Mouse (Mus musculus): ENCODE measurements around the gene Eprs. TPM values are rescaled to one million over a fixed set of nuclear protein-coding genes. Genes with fewer than 3 reads are reported as not detected.

The Eprs gene
- polyA plus RNA-seq, 1 experiment from 2014 or later = 144 TPM

DNA sequence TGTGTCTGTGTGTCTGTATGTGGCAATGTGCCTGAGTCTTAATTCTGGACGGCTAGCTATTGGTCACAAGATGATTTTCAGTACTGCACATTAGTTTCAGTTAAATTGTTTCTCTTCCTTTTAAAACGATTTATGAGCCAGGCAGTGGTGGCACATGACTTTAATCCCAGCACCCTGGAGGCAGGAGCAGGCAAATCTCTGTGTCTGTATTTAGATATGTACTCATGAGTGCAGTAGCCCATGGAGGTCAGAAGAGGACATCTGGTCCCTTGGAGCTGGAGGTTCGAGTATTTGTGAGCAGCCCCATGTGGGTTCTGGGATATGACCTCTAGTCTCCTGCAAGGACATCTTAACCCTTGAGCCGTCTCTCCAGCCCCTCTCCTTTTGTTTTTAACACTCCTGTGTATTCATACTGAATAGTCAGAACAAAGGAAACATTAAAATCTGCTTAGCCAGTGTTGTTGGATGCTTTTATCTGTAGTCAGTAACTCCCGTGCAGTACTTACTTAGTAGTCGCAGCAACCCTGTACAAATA, 27.5 kb upstream of the Eprs start:
- no peaks in the 10 kb centered on the region for H3K9me3 ChIP-seq (replicated peaks)
- H3K4me3 ChIP-seq (replicated peaks) = no peak overlapping the region
- peaks cover 9% of the 10 kb centered on the region for H3K4me1 ChIP-seq
- no peak overlapping the region for H3K4me2 ChIP-seq (replicated peaks)
- no peaks in the 10 kb centered on the region for H3K27me3 ChIP-seq
- ATAC-seq (ENCODE audit: insufficient number of reproducible peaks, low FRiP score, low TSS enrichment, low read depth) = no peak
- H3K27ac ChIP-seq (replicated peaks) = no peak overlapping the region
- H3K36me3 ChIP-seq = peaks cover 15% of the 10 kb centered on the region
- no peak overlapping the region for H3K9ac ChIP-seq
- 78% methylated on average over 6 of the region's 6 CpGs for WGBS

DNA sequence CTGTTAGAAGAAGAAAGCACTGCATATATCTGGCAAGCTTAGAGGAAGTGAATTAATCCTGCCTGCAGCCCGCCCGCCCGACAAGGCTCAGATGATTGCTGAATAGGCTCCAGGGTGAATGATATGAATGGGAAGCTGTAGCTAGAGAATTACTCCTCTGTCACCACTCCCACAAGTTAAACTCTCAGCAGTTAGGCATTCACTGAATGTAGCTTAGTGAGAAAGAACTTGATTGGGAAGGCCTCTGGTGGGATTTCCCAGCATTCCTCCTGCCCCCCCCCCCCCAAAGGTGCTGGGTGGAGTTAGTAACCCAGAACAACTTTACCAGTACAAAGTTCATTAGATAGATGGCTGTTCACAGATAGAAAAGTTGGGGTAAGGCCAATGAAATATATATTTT, 26.3 kb upstream of the Eprs start:
- WGBS = 57% methylated on average over 3 of the region's 3 CpGs
- H3K27me3 ChIP-seq = no peaks in the 10 kb centered on the region
- H3K9me3 ChIP-seq (replicated peaks) = no peaks in the 10 kb centered on the region
- H3K4me1 ChIP-seq = peaks cover 9% of the 10 kb centered on the region
- H3K36me3 ChIP-seq = peaks cover 24% of the 10 kb centered on the region
- no peak for ATAC-seq (ENCODE audit: insufficient number of reproducible peaks, low FRiP score, low TSS enrichment, low read depth)
- H3K4me3 ChIP-seq (replicated peaks) = no peak overlapping the region
- no peak overlapping the region for H3K4me2 ChIP-seq (replicated peaks)
- no peak overlapping the region for H3K9ac ChIP-seq
- H3K27ac ChIP-seq (replicated peaks) = no peak overlapping the region

DNA sequence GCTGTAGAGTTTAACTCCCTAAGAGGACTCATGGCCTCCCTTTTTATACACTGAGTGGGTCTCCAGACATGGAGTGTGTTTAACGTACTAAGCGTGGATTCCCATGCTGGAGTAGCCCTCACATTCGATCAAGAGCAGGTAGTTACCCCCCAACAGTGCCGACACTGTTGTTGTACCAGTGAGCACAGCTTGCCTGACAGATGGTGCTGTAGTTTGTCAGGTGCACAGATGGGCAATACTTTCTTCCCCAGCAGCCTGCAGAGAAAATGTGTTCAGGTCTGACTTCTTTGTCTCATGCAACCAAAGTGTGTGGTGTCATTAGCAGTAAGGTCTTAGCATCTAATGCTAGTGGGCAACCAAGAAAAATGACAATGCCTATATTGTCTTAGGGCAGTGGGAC, 20.4 kb upstream of the Eprs start:
- 96% methylated on average over 4 of the region's 4 CpGs for WGBS
- H3K4me2 ChIP-seq (replicated peaks) = no peak overlapping the region
- no peak overlapping the region for H3K27ac ChIP-seq (replicated peaks)
- no peaks in the 10 kb centered on the region for H3K4me1 ChIP-seq
- H3K9ac ChIP-seq = no peak overlapping the region
- H3K4me3 ChIP-seq (replicated peaks) = no peak overlapping the region
- no peak for ATAC-seq (ENCODE audit: insufficient number of reproducible peaks, low FRiP score, low TSS enrichment, low read depth)
- peaks cover 77% of the 10 kb centered on the region for H3K36me3 ChIP-seq
- no peaks in the 10 kb centered on the region for H3K9me3 ChIP-seq (replicated peaks)
- no peaks in the 10 kb centered on the region for H3K27me3 ChIP-seq

DNA sequence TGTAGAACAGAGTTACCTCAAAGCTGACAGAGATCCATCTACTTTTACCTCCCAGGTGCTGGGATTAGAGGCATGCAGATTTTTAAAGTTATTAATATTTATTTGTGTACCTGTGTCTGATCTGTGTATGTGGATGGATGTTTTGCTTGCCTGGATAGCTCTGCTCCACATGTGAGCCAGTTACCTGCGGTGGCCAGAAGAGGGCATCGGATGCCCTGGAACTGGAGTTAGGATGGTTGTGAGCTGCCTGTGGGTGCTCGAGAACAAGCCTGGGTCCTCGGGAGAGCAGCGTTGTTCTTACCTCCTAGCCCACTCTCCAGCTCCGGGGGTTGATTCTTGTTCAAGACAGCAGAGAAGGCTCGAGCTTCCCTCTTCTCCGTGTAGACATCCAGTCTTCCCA, 19.4 kb upstream of the Eprs start:
- Histone ChIP-seq H3K4me2 (replicated peaks) (no peak overlapping the region), H3K27me3 (no peaks in the 10 kb centered on the region), H3K9me3 (replicated peaks) (no peaks in the 10 kb centered on the region), H3K4me1 (no peaks in the 10 kb centered on the region), H3K9ac (no peak overlapping the region), H3K36me3 (peaks cover 84% of the 10 kb centered on the region), H3K27ac (replicated peaks) (no peak overlapping the region), H3K4me3 (replicated peaks) (no peak overlapping the region)
- 87% methylated on average over 8 of the region's 8 CpGs for WGBS
- no peak for ATAC-seq (ENCODE audit: insufficient number of reproducible peaks, low FRiP score, low TSS enrichment, low read depth)

DNA sequence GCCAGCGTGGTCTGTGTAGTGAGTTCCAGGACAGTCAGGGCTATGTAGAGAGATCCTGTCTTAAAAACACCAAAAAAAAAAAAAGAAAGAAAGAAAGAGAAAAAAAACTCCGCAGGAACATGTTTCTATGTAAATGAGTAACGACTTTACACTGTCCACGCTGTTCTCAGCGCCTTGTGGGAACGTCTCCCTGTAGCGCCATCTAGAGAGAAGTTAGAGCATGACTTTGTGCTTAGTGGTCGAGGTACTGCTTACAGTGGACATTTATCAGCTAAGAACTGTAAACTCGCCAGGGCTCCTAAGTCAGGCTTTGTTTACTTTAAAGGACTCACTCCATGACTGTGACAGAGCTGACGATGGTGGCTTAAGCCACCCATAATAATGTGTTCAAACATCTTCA, 16.7 kb upstream of the Eprs start:
- peaks cover 92% of the 10 kb centered on the region for H3K36me3 ChIP-seq
- no peak overlapping the region for H3K4me2 ChIP-seq (replicated peaks)
- H3K27ac ChIP-seq (replicated peaks) = no peak overlapping the region
- WGBS = 75% methylated on average over 10 of the region's 10 CpGs
- H3K4me1 ChIP-seq = no peaks in the 10 kb centered on the region
- ATAC-seq (ENCODE audit: insufficient number of reproducible peaks, low FRiP score, low TSS enrichment, low read depth) = no peak
- H3K9me3 ChIP-seq (replicated peaks) = no peaks in the 10 kb centered on the region
- no peak overlapping the region for H3K9ac ChIP-seq
- H3K27me3 ChIP-seq = no peaks in the 10 kb centered on the region
- no peak overlapping the region for H3K4me3 ChIP-seq (replicated peaks)

DNA sequence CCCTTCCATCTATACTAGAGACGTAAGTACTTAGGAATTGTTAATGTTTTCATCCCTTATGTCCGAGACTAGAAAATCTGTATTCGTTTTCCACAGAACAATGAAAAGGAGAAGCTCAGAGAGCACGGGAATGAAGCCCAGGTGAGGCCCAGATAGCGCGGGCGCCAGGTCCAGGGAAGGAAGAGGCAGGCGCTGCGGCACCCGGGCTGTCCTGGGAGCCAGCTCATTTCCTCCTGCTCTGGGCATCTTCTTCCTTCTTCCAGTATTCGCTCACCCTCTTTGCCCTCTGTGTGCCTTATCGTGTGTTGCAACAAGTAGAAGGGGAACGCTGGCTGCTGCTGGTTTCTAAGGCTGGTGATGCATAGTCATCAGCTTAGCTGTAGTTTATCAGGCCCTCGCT, 13.1 kb upstream of the Eprs start:
- H3K27ac ChIP-seq (replicated peaks) = no peak overlapping the region
- H3K4me1 ChIP-seq = no peaks in the 10 kb centered on the region
- ATAC-seq (ENCODE audit: insufficient number of reproducible peaks, low FRiP score, low TSS enrichment, low read depth) = no peak
- no peak overlapping the region for H3K4me3 ChIP-seq (replicated peaks)
- H3K36me3 ChIP-seq = peaks cover 83% of the 10 kb centered on the region
- no peaks in the 10 kb centered on the region for H3K27me3 ChIP-seq
- H3K4me2 ChIP-seq (replicated peaks) = no peak overlapping the region
- H3K9ac ChIP-seq = no peak overlapping the region
- no peaks in the 10 kb centered on the region for H3K9me3 ChIP-seq (replicated peaks)
- 95% methylated on average over 14 of the region's 14 CpGs for WGBS

DNA sequence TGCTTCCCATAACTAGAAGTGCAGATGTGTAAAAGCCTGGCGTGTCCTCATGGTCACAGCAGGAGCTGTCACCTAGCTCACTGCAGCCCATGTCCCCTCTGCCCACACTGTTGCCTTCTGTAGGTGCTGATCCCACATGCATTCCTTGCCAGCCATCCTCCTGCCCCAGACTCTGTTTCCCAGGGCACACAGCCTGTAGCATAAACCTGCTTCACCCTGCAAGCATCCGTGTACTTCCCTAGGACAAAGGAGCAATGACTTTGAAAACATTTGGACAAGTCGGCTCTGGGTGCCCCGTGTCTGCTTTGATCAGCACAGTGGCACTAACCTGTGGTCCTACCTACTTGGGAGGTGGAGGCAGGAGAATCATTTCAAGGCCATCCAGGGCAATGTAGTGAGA, 12.2 kb upstream of the Eprs start:
- Histone ChIP-seq H3K36me3 (peaks cover 74% of the 10 kb centered on the region), H3K27me3 (no peaks in the 10 kb centered on the region), H3K27ac (replicated peaks) (no peak overlapping the region), H3K4me2 (replicated peaks) (no peak overlapping the region), H3K4me3 (replicated peaks) (no peak overlapping the region), H3K9ac (no peak overlapping the region), H3K4me1 (no peaks in the 10 kb centered on the region), H3K9me3 (replicated peaks) (no peaks in the 10 kb centered on the region)
- ATAC-seq (ENCODE audit: insufficient number of reproducible peaks, low FRiP score, low TSS enrichment, low read depth) = no peak
- WGBS = 95% methylated on average over 4 of the region's 4 CpGs

DNA sequence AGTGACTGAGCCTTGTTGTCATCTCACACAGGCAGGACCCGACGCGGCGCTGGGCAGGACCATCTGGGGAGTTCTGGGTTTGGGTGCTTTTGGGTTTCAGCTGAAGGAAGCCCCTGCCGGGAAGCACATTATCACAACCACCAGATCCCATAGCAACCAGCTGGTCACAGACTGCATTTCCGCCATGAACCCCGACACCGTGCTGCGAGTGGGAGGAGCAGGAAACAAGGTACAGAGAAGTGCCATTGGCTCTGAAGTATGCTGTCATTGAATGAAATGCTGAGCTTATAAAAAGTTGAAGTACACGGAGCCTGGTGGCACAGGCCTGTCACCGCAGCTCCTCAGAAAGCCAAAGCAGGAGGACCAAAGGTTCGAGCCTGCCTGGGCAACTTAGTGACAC, 10.7 kb upstream of the Eprs start:
- Histone ChIP-seq H3K4me3 (replicated peaks) (no peak overlapping the region), H3K4me1 (no peaks in the 10 kb centered on the region), H3K36me3 (peaks cover 64% of the 10 kb centered on the region), H3K4me2 (replicated peaks) (no peak overlapping the region), H3K9ac (no peak overlapping the region), H3K9me3 (replicated peaks) (no peaks in the 10 kb centered on the region), H3K27me3 (no peaks in the 10 kb centered on the region), H3K27ac (replicated peaks) (no peak overlapping the region)
- no peak for ATAC-seq (ENCODE audit: insufficient number of reproducible peaks, low FRiP score, low TSS enrichment, low read depth)
- 89% methylated on average over 12 of the region's 12 CpGs for WGBS

DNA sequence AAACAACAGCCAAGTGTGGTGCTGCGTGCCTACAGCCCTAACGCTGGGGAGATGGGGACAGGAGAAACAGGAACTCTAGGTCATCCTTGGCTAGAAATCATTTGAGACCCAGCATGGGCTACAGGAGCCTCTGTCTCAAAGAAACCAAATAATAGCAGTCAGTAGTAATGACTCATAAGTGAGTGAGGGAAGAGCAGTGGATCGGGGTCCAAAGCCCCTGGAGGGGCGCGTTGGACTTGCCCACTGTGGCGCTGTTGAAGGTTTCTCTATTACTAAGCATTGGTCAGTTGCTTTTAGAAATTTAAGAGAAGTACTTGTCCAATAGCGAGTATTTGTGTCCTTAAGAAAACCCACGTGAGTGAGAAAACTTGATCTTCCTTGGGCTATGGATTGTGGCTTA, 9.5 kb upstream of the Eprs start:
- no peak overlapping the region for H3K9ac ChIP-seq
- no peaks in the 10 kb centered on the region for H3K27me3 ChIP-seq
- no peak for ATAC-seq (ENCODE audit: insufficient number of reproducible peaks, low FRiP score, low TSS enrichment, low read depth)
- H3K9me3 ChIP-seq (replicated peaks) = no peaks in the 10 kb centered on the region
- H3K4me3 ChIP-seq (replicated peaks) = no peak overlapping the region
- H3K4me2 ChIP-seq (replicated peaks) = no peak overlapping the region
- 97% methylated on average over 8 of the region's 8 CpGs for WGBS
- no peak overlapping the region for H3K27ac ChIP-seq (replicated peaks)
- no peaks in the 10 kb centered on the region for H3K4me1 ChIP-seq
- peaks cover 59% of the 10 kb centered on the region for H3K36me3 ChIP-seq

DNA sequence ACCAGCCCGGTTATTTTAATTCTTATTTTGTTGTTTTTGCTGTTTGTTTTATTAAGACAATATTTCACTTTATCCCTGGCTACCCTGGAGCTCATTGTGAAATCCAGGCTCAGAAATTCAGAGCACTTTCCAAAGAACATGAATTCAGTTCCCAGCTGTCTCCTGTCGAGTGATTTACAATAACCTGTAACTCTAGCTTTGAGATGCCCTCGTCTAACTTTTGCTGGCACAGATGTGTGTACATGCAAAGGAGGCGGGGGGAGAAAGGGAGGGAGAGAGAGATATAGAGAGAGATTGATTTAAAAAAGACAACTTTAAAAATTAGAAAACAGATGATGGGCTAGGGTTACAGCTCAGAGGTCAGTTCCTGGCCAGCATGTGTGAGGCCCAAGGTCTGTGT, 8.1 kb upstream of the Eprs start:
- H3K4me3 ChIP-seq (replicated peaks) = no peak overlapping the region
- WGBS = 83% methylated on average over 4 of the region's 4 CpGs
- no peak overlapping the region for H3K27ac ChIP-seq (replicated peaks)
- H3K9ac ChIP-seq = no peak overlapping the region
- no peak overlapping the region for H3K4me2 ChIP-seq (replicated peaks)
- ATAC-seq (ENCODE audit: insufficient number of reproducible peaks, low FRiP score, low TSS enrichment, low read depth) = no peak
- no peaks in the 10 kb centered on the region for H3K27me3 ChIP-seq
- H3K36me3 ChIP-seq = peaks cover 48% of the 10 kb centered on the region
- no peaks in the 10 kb centered on the region for H3K9me3 ChIP-seq (replicated peaks)
- H3K4me1 ChIP-seq = no peaks in the 10 kb centered on the region

DNA sequence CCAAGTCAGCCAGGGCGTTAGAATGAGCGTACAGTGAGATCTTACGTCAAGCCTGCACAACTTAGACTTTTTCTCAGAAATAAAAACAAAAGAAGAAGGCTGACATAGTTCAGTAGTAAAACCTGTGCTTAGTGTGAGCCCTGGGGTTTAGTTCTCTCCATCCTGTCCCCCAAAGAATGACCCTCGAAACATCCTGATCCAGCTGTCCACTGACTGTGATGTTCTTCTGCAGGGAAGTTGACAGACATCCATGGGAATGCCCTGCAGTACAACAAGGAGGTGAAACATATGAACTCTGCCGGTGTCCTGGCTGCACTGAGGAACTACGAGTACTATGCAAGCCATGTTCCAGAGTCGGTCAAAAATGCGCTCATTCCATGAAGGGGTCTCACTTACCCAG, 6.6 kb upstream of the Eprs start:
- ATAC-seq (ENCODE audit: insufficient number of reproducible peaks, low FRiP score, low TSS enrichment, low read depth) = no peak
- no peak overlapping the region for H3K4me2 ChIP-seq (replicated peaks)
- H3K36me3 ChIP-seq = peaks cover 35% of the 10 kb centered on the region
- no peak overlapping the region for H3K27ac ChIP-seq (replicated peaks)
- no peaks in the 10 kb centered on the region for H3K9me3 ChIP-seq (replicated peaks)
- 92% methylated on average over 8 of the region's 8 CpGs for WGBS
- no peak overlapping the region for H3K4me3 ChIP-seq (replicated peaks)
- H3K4me1 ChIP-seq = no peaks in the 10 kb centered on the region
- H3K9ac ChIP-seq = no peak overlapping the region
- H3K27me3 ChIP-seq = no peaks in the 10 kb centered on the region

DNA sequence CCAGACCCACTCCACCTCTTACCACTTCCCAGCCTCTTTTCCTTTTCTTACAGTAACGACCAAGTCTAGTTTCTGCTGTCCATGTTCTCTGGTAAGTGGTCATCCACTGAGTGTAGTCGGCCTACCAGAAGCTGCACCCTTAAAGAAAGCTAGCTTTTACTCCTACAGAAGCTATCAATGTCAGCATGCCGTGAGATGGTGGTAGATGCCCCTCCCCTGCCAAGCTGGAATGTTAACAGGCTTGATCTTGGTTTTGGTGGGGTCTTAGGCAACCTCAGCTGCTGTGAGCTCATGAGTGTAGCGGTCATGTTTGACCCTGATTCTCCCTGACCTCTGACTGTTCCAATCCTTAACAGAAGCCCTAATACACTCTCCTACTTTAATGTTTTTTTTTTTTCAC, 4.6 kb upstream of the Eprs start:
- peaks cover 17% of the 10 kb centered on the region; the same call in 1 of the 2 replicates for H3K36me3 ChIP-seq
- H3K9ac ChIP-seq = no peak overlapping the region
- no peaks in the 10 kb centered on the region for H3K9me3 ChIP-seq (replicated peaks)
- H3K4me2 ChIP-seq (replicated peaks) = no peak overlapping the region
- H3K4me1 ChIP-seq = peaks cover 8% of the 10 kb centered on the region; the same call in 1 of the 2 replicates
- no peak for ATAC-seq (ENCODE audit: insufficient number of reproducible peaks, low FRiP score, low TSS enrichment, low read depth)
- no peak overlapping the region for H3K27ac ChIP-seq (replicated peaks)
- 81% methylated on average over 4 of the region's 4 CpGs for WGBS
- no peaks in the 10 kb centered on the region for H3K27me3 ChIP-seq
- no peak overlapping the region for H3K4me3 ChIP-seq (replicated peaks)
